Mouse (Mus musculus) heart, adult 2 months (tissue): Measurements from ENCODE around the gene Borcs6. TPM values are rescaled to one million over a fixed set of nuclear protein-coding genes. Genes with fewer than 3 reads are reported as not detected.
"Not testable (repeated sequence)": the region's sequence is repeated elsewhere in the genome, so short reads cannot be mapped to it uniquely, and the experiment has no call there.

Experiments used
- DNase-seq, 2 experiments: peaks; one replicate each; pipeline ENCODE4 v3.0.0; 2021
- H3K27ac ChIP-seq: fragments of 200-600 bp; 2 replicates; pipeline ENCODE4 v1.8.1; 2022
- H3K27me3 ChIP-seq: fragments of 200-500 bp; 2 replicates; pipeline ENCODE4 v1.6.1; 2012; ENCODE audit warnings: mild to moderate bottlenecking, low read length, inconsistent platforms, mixed read lengths; ENCODE audit not compliant: control insufficient read depth, insufficient read depth
- H3K36me3 ChIP-seq: fragments of 200-500 bp; 2 replicates; pipeline ENCODE4 v1.6.1; 2012; ENCODE audit warnings: low read length, inconsistent platforms; ENCODE audit not compliant: control insufficient read depth, insufficient read depth
- H3K4me1 ChIP-seq: fragments of 200-500 bp; 2 replicates; pipeline ENCODE4 v1.6.1; 2011; ENCODE audit warnings: low read length; ENCODE audit not compliant: control insufficient read depth, insufficient read depth
- H3K4me3 ChIP-seq: fragments of 200-600 bp; 2 replicates; pipeline ENCODE4 v1.8.1; 2022
- H3K79me2 ChIP-seq: fragments of 200-500 bp; replicated peaks from 2 replicates; pipeline ENCODE4 v1.6.1; 2012; ENCODE audit warnings: mild to moderate bottlenecking, inconsistent platforms, low read length, moderate library complexity, mixed read lengths; ENCODE audit not compliant: control insufficient read depth, insufficient read depth
- H3K9ac ChIP-seq: fragments of 200-500 bp; 2 replicates; pipeline ENCODE4 v1.6.1; 2012; ENCODE audit warnings: low read depth, mild to moderate bottlenecking, control low read depth, inconsistent platforms, low read length, mixed read lengths
- CTCF ChIP-seq: fragments of 200-600 bp; IDR thresholded peaks from 2 replicates; pipeline ENCODE4 v1.8.1; 2022; ENCODE audit warnings: antibody characterized with exemption, mild to moderate bottlenecking, moderate library complexity
- EP300 ChIP-seq: fragments of 200-500 bp; IDR thresholded peaks from 2 replicates; pipeline ENCODE4 v1.6.1; 2011; ENCODE audit warnings: low read depth, low read length, control low read depth; ENCODE audit not compliant: insufficient read depth
- POLR2A ChIP-seq: fragments of 200-500 bp; IDR thresholded peaks from 2 replicates; pipeline ENCODE4 v1.6.1; 2011; ENCODE audit warnings: mild to moderate bottlenecking, low read depth, low read length, control low read depth; ENCODE audit not compliant: insufficient read depth
- WGBS: fragments of 180-500 bp; shearing (Covaris S2); methylation state at CpG from one replicate; pipeline ENCODE4 v1.1.7; 2018; 5-methylcytosine and 5-hydroxymethylcytosine counted together
- intact Hi-C: fragments of 180-260 bp; cut with DNase I; formaldehyde crosslinking; loops from one replicate; pipeline ENCODE4 v1.15.1; 2025
- polyA plus RNA-seq: library from polyadenylated mRNA; depleted of rRNA; stranded (reverse); fragments of >200 nt; gene quantifications from 2 replicates; pipeline ENCODE4 v1.2.3, GENCODE M21; 2012
- total RNA-seq, 2 experiments: library from RNA; stranded (reverse); gene quantifications; 2 replicates each; pipeline ENCODE4 v1.2.3; 2021

Borcs6 gene
- total and polyA plus RNA-seq, 3 experiments = 13.0 to 17.8 (median 15.3) TPM

GRCm38 (mm10) chr11:69090367-69090766 lies 30.9 kb downstream of the Borcs6 start:
- TF ChIP-seq CTCF (no peak), EP300 (no peak), POLR2A (0 out of 2 replicates have a peak, but pooled peaks have one; percentile 19)
- peaks cover 5% of the 10 kb centered on the region for H3K36me3 ChIP-seq
- 41% methylated on average over 6 of the region's 6 CpGs for WGBS
- peak overlapping the region; percentile 100 for H3K27ac ChIP-seq
- H3K4me1 ChIP-seq = peaks cover 8% of the 10 kb centered on the region
- DNase-seq = no peak
- no peaks in the 10 kb centered on the region for H3K27me3 ChIP-seq
- peaks cover 7% of the 10 kb centered on the region for H3K79me2 ChIP-seq
- peak overlapping the region; percentile 99; the same call in 1 of the 2 replicates for H3K4me3 ChIP-seq
- intact Hi-C loops = no loop called here
- no peak overlapping the region for H3K9ac ChIP-seq

- no peak for DNase-seq
- Histone ChIP-seq H3K27ac (peak overlapping the region; percentile 24; the same call in 1 of the 2 replicates), H3K79me2 (peaks cover 7% of the 10 kb centered on the region), H3K4me1 (peaks cover 8% of the 10 kb centered on the region), H3K4me3 (no peak overlapping the region), H3K36me3 (peaks cover 5% of the 10 kb centered on the region), H3K27me3 (no peaks in the 10 kb centered on the region), H3K9ac (no peak overlapping the region)
- TF ChIP-seq POLR2A (no peak), CTCF (no peak), EP300 (no peak)
- intact Hi-C loops = loop anchor here (1.0 kb wide), 2 partner anchors 24 to 27 kb away; no protein-coding TSS in a partner anchor
- WGBS = 54% methylated on average over 7 of the region's 7 CpGs
Observed at GRCm38 (mm10) chr11:69091566-69092385, 32.3 kb downstream of the Borcs6 start.

GRCm38 (mm10) chr11:69092386-69092751 lies 32.9 kb downstream of the Borcs6 start:
- no peaks in the 10 kb centered on the region for H3K27me3 ChIP-seq
- H3K4me1 ChIP-seq = peaks cover 8% of the 10 kb centered on the region
- H3K79me2 ChIP-seq = peaks cover 7% of the 10 kb centered on the region
- H3K36me3 ChIP-seq = peaks cover 5% of the 10 kb centered on the region
- WGBS = 2% methylated on average over 3 of the region's 3 CpGs
- H3K4me3 ChIP-seq = no peak overlapping the region
- intact Hi-C loops = loop anchor here (1.0 kb wide), 1 partner anchor 26 kb away; no protein-coding TSS in a partner anchor
- H3K27ac ChIP-seq = peak overlapping the region; percentile 24
- DNase-seq = peak; percentile 85 to 93
- TF ChIP-seq CTCF = peak; percentile 96
- 0 out of 2 replicates have a peak, but pooled peaks have one; percentile 12 for TF ChIP-seq POLR2A
- TF ChIP-seq EP300 = peak; percentile 28; the same call in 1 of the 2 replicates
- H3K9ac ChIP-seq = no peak overlapping the region

- Histone ChIP-seq H3K4me3 (no peak overlapping the region), H3K79me2 (peaks cover 7% of the 10 kb centered on the region), H3K9ac (no peak overlapping the region), H3K36me3 (peaks cover 6% of the 10 kb centered on the region), H3K27ac (peak overlapping the region; percentile 20), H3K27me3 (no peaks in the 10 kb centered on the region), H3K4me1 (peaks cover 10% of the 10 kb centered on the region)
- TF ChIP-seq EP300 = no peak
- TF ChIP-seq CTCF = no peak
- no peak for TF ChIP-seq POLR2A
- DNase-seq = no peak
- intact Hi-C loops = loop anchor here (1.0 kb wide), 1 partner anchor 25 kb away; no protein-coding TSS in a partner anchor
- WGBS = 87% methylated on average over 4 of the region's 4 CpGs
Observed at GRCm38 (mm10) chr11:69092871-69093270, 33.4 kb downstream of the Borcs6 start.

- DNase-seq, H3K27me3 ChIP-seq, H3K4me3 ChIP-seq, intact Hi-C loops, H3K9ac ChIP-seq, H3K79me2 ChIP-seq, H3K36me3 ChIP-seq: not testable (repeated sequence)
- peaks cover 16% of the 10 kb centered on the region for H3K4me1 ChIP-seq
- peak overlapping the region; percentile 99 for H3K27ac ChIP-seq
- whole genome bisulfite sequencing = 86% methylated on average over 7 of the region's 7 CpGs
- TF ChIP-seq CTCF = peak; percentile 19; the same call in 1 of the 2 replicates
Observed at GRCm38 (mm10) chr11:69093856-69094255, 34.3 kb downstream of the Borcs6 start.

- Histone ChIP-seq H3K27me3 (no peaks in the 10 kb centered on the region), H3K9ac (peak within 1 kb of the TSS; percentile 81), H3K36me3 (peaks cover 7% of the 10 kb centered on the region), H3K79me2 (no peaks in the 10 kb centered on the region), H3K4me1 (peaks cover 10% of the 10 kb centered on the region), H3K27ac (peak within 1 kb of the TSS; percentile 99), H3K4me3 (peak within 1 kb of the TSS; percentile 67)
- peak; percentile 100 for TF ChIP-seq EP300
- TF ChIP-seq POLR2A = peak; percentile 100
- TF ChIP-seq CTCF = no peak
- DNase-seq = peak; percentile 96 to 100
- under 1% methylated on average over 37 of the region's 37 CpGs for WGBS
- intact Hi-C loops = loop anchor here (5.0 kb wide), 1 partner anchor 138 kb away; the partner anchor contains the start of gene Arhgef15
Observed at GRCm38 (mm10) chr11:69094697-69095429, 35.3 kb downstream of the Borcs6 start, which contains the start of gene Per1. Per1 (plus strand) TSS chr11:69095217.
